Mouse (Mus musculus) liver, adult 2 months (tissue): Measurements from ENCODE around the gene Camk2n2. TPM values are rescaled to one million over a fixed set of nuclear protein-coding genes. Genes with fewer than 3 reads are reported as not detected.

Source experiments
- DNase-seq: peaks from one replicate; pipeline ENCODE4 v3.0.0-alpha.2; 2011; ENCODE audit warnings: low read depth, low spot score; ENCODE audit errors: extremely low read depth
- H3K27ac ChIP-seq: fragments of 200-500 bp; replicated peaks from 2 replicates; pipeline ENCODE4 v1.5.1; 2012; ENCODE audit warnings: low read depth, mild to moderate bottlenecking, control low read depth, inconsistent platforms, low read length; ENCODE audit not compliant: insufficient read depth
- H3K27me3 ChIP-seq: fragments of 200-500 bp; 2 replicates; pipeline ENCODE4 v1.6.1; 2012; ENCODE audit warnings: mild to moderate bottlenecking, moderate library complexity, low read length, inconsistent platforms; ENCODE audit not compliant: control insufficient read depth, insufficient read depth
- H3K36me3 ChIP-seq: fragments of 200-500 bp; 2 replicates; pipeline ENCODE4 v1.6.1; 2012; ENCODE audit warnings: low read length, inconsistent platforms; ENCODE audit not compliant: control insufficient read depth, insufficient read depth
- H3K4me1 ChIP-seq: fragments of 200-500 bp; 2 replicates; pipeline ENCODE4 v1.6.1; 2011; ENCODE audit warnings: low read length; ENCODE audit not compliant: control insufficient read depth, insufficient read depth
- H3K4me3 ChIP-seq: fragments of 200-500 bp; 2 replicates; pipeline ENCODE4 v1.5.1; 2011; ENCODE audit warnings: low read depth, mild to moderate bottlenecking, control low read depth, low read length, moderate library complexity; ENCODE audit not compliant: insufficient read depth
- H3K79me2 ChIP-seq: fragments of 200-500 bp; 2 replicates; pipeline ENCODE4 v1.6.1; 2012; ENCODE audit warnings: inconsistent platforms, mild to moderate bottlenecking, low read length, moderate library complexity; ENCODE audit not compliant: control insufficient read depth, insufficient read depth
- H3K9ac ChIP-seq: fragments of 200-500 bp; 2 replicates; pipeline ENCODE4 v1.6.1; 2012; ENCODE audit warnings: low read depth, mild to moderate bottlenecking, control low read depth, inconsistent platforms, low read length
- CTCF ChIP-seq: fragments of 200-500 bp; IDR thresholded peaks from 2 replicates; pipeline ENCODE4 v1.5.1; 2011; ENCODE audit warnings: low read depth, low read length, control low read depth
- POLR2A ChIP-seq: fragments of 200-500 bp; IDR thresholded peaks from 2 replicates; pipeline ENCODE4 v1.6.1; 2011; ENCODE audit warnings: low read length, control low read depth; ENCODE audit not compliant: insufficient read depth; ENCODE audit errors: extremely low read depth
- WGBS: fragments of 180-500 bp; shearing (Covaris S2); methylation state at CpG from one replicate; pipeline ENCODE4 v1.1.7; 2018; 5-methylcytosine and 5-hydroxymethylcytosine counted together
- polyA plus RNA-seq: library from polyadenylated mRNA; depleted of rRNA; stranded (reverse); fragments of >200 nt; gene quantifications from 2 replicates; pipeline ENCODE4 v1.2.3, GENCODE M21; 2012
- total RNA-seq: library from RNA; depleted of rRNA; stranded (reverse); fragments of >200 nt; gene quantifications from 2 replicates; pipeline ENCODE4 v1.2.3, GENCODE M21; 2014

The Camk2n2 gene
- total and polyA plus RNA-seq, 2 experiments, result 0.18 to 2.3 TPM

- DNase-seq, result no peak
- TF ChIP-seq POLR2A (no peak), CTCF (no peak)
- Histone ChIP-seq H3K79me2 (no peaks in the 10 kb centered on the region), H3K4me1 (no peaks in the 10 kb centered on the region), H3K27ac (no peak overlapping the region), H3K4me3 (no peak overlapping the region), H3K9ac (no peak overlapping the region), H3K27me3 (no peaks in the 10 kb centered on the region; the same call in 1 of the 2 replicates), H3K36me3 (no peaks in the 10 kb centered on the region)
- WGBS, result 73% methylated on average over 5 of the region's 5 CpGs
Observed at GRCm38 (mm10) chr16:20600511-20600910, 20.6 kb downstream of the Camk2n2 start.

- TF ChIP-seq POLR2A (no peak), CTCF (no peak)
- Histone ChIP-seq H3K27ac (no peak overlapping the region), H3K4me3 (no peak overlapping the region), H3K36me3 (no peaks in the 10 kb centered on the region), H3K27me3 (peaks cover 2% of the 10 kb centered on the region; the same call in 1 of the 2 replicates), H3K9ac (no peak overlapping the region), H3K79me2 (no peaks in the 10 kb centered on the region), H3K4me1 (no peaks in the 10 kb centered on the region)
- no peak for DNase-seq
- WGBS, result 69% methylated on average over 7 of the region's 7 CpGs
Observed at GRCm38 (mm10) chr16:20596687-20597441, 24.2 kb downstream of the Camk2n2 start.

GRCm38 (mm10) chr16:20595737-20596136 lies 25.4 kb downstream of the Camk2n2 start:
- 82% methylated on average over 4 of the region's 4 CpGs for WGBS
- H3K27ac ChIP-seq, result no peak overlapping the region
- H3K4me1 ChIP-seq, result no peaks in the 10 kb centered on the region
- H3K4me3 ChIP-seq, result no peak overlapping the region
- no peaks in the 10 kb centered on the region for H3K79me2 ChIP-seq
- H3K27me3 ChIP-seq, result peaks cover 12% of the 10 kb centered on the region
- no peaks in the 10 kb centered on the region for H3K36me3 ChIP-seq
- no peak overlapping the region for H3K9ac ChIP-seq
- no peak for DNase-seq
- TF ChIP-seq CTCF (no peak), POLR2A (no peak)

- 85% methylated on average over 7 of the region's 7 CpGs for WGBS
- Histone ChIP-seq H3K27ac (no peak overlapping the region), H3K27me3 (peaks cover 17% of the 10 kb centered on the region), H3K4me1 (no peaks in the 10 kb centered on the region), H3K4me3 (no peak overlapping the region), H3K36me3 (no peaks in the 10 kb centered on the region), H3K9ac (no peak overlapping the region), H3K79me2 (no peaks in the 10 kb centered on the region)
- TF ChIP-seq CTCF (no peak), POLR2A (no peak)
- no peak for DNase-seq
Observed at GRCm38 (mm10) chr16:20595060-20595673, 25.9 kb downstream of the Camk2n2 start.

- Histone ChIP-seq H3K36me3 (no peaks in the 10 kb centered on the region), H3K4me3 (no peak overlapping the region), H3K27me3 (peaks cover 30% of the 10 kb centered on the region), H3K27ac (no peak overlapping the region), H3K9ac (no peak overlapping the region), H3K4me1 (no peaks in the 10 kb centered on the region), H3K79me2 (no peaks in the 10 kb centered on the region)
- no peak for TF ChIP-seq CTCF
- no peak for TF ChIP-seq POLR2A
- DNase-seq, result no peak
- WGBS, result 7% methylated on average over 48 of the region's 48 CpGs
Observed at GRCm38 (mm10) chr16:20591076-20591705, 29.9 kb downstream of the Camk2n2 start.
